Mouse (Mus musculus) 416B (cell line): Measurements from ENCODE around the gene Cyp2e1.
"Not testable (repeated sequence)": the region's sequence is repeated elsewhere in the genome, so short reads cannot be mapped to it uniquely, and the experiment has no call there.

Experiments
- DNase-seq: peaks from one replicate; pipeline ENCODE4 v3.0.0; 2011; ENCODE audit warnings: low read depth

Cyp2e1 gene

GRCm38 (mm10) chr7:140763447-140764020 is at the start of gene Cyp2e1:
TSS of gene Cyp2e1 (plus strand) at chr7:140763739.
- DNase-seq: no peak

GRCm38 (mm10) chr7:140717155-140718055 is 46.1 kb upstream of the Cyp2e1 start:
- DNase-seq: no peak

- no peak for DNase-seq
Observed at GRCm38 (mm10) chr7:140721095-140721494, 42.4 kb upstream of the Cyp2e1 start.

- DNase-seq: no peak
Observed at GRCm38 (mm10) chr7:140725558-140725957, 38.0 kb upstream of the Cyp2e1 start.

GRCm38 (mm10) chr7:140733162-140733561 is 30.4 kb upstream of the Cyp2e1 start:
- peak; percentile 5 for DNase-seq

- no peak for DNase-seq
Observed at GRCm38 (mm10) chr7:140747402-140747801, 16.1 kb upstream of the Cyp2e1 start.

GRCm38 (mm10) chr7:140748116-140748826 is 15.3 kb upstream of the Cyp2e1 start:
- no peak for DNase-seq

- no peak for DNase-seq
Observed at GRCm38 (mm10) chr7:140748827-140749160, 14.7 kb upstream of the Cyp2e1 start.

GRCm38 (mm10) chr7:140754556-140754955 is 9.0 kb upstream of the Cyp2e1 start:
- DNase-seq: no peak

- no peak for DNase-seq
Observed at GRCm38 (mm10) chr7:140756151-140756854, 7.2 kb upstream of the Cyp2e1 start.

GRCm38 (mm10) chr7:140760647-140761046 is 2.9 kb upstream of the Cyp2e1 start:
- DNase-seq: no peak

- not testable (repeated sequence) for DNase-seq
Observed at GRCm38 (mm10) chr7:140765391-140765790, 1.9 kb downstream of the Cyp2e1 start.

- peak; percentile 49 for DNase-seq
Observed at GRCm38 (mm10) chr7:140765888-140766739, 2.6 kb downstream of the Cyp2e1 start.

- DNase-seq: no peak
Observed at GRCm38 (mm10) chr7:140780548-140780947, 17.0 kb downstream of the Cyp2e1 start.

GRCm38 (mm10) chr7:140787406-140788052 is 24.0 kb downstream of the Cyp2e1 start, which contains the start of gene Syce1:
TSS of gene Syce1 (minus strand) at chr7:140787852.
- no peak for DNase-seq

- DNase-seq: no peak
Observed at GRCm38 (mm10) chr7:140788053-140788435, 24.5 kb downstream of the Cyp2e1 start.

GRCm38 (mm10) chr7:140793541-140793940 is 30.0 kb downstream of the Cyp2e1 start:
- no peak for DNase-seq

GRCm38 (mm10) chr7:140797619-140798018 is 34.1 kb downstream of the Cyp2e1 start:
- no peak for DNase-seq

- DNase-seq: no peak
Observed at GRCm38 (mm10) chr7:140798212-140798611, 34.7 kb downstream of the Cyp2e1 start.

- no peak for DNase-seq
Observed at GRCm38 (mm10) chr7:140802629-140803028, 39.1 kb downstream of the Cyp2e1 start.

- DNase-seq: peak; percentile 75
Observed at GRCm38 (mm10) chr7:140805704-140806103, 42.2 kb downstream of the Cyp2e1 start.
